Mouse (Mus musculus) hindbrain, embryonic 14.5 days (tissue): ENCODE measurements around the gene Ctnna2. TPM values are rescaled to one million over a fixed set of nuclear protein-coding genes. Genes with fewer than 3 reads are reported as not detected.
A peak's percentile ranks its signal among the peaks of the same experiment; 100 is the strongest.

Experiments
- ATAC-seq: fragments of 200-750 bp; cut with Nextera tagmentation; 2 replicates; pipeline ENCODE4 v1.8.0; 2017; ENCODE audit warnings: moderate number of reproducible peaks, mild to moderate bottlenecking, moderate TSS enrichment, moderate library complexity; ENCODE audit not compliant: low FRiP score
- DNase-seq: peaks from one replicate; pipeline ENCODE4 v3.0.0-alpha.2; 2015; ENCODE audit warnings: low spot score
- H3K27ac ChIP-seq: fragments of 300-500 bp; sonication (generic); 2 replicates; pipeline ENCODE4 v1.5.1; 2014; ENCODE audit warnings: mild to moderate bottlenecking, moderate library complexity
- H3K27me3 ChIP-seq: fragments of 300-500 bp; sonication (generic); 2 replicates; pipeline ENCODE4 v1.6.1; 2014; ENCODE audit warnings: mild to moderate bottlenecking, low read length, mixed read lengths; ENCODE audit not compliant: control insufficient read depth, insufficient read depth
- H3K36me3 ChIP-seq: fragments of 300-500 bp; sonication (generic); replicated peaks from 2 replicates; pipeline ENCODE4 v1.6.1; 2014; ENCODE audit not compliant: control insufficient read depth, insufficient read depth
- H3K4me1 ChIP-seq: fragments of 300-500 bp; sonication (generic); replicated peaks from 2 replicates; pipeline ENCODE4 v1.6.1; 2014; ENCODE audit warnings: antibody characterized with exemption, low read length, mixed read lengths; ENCODE audit not compliant: control insufficient read depth, insufficient read depth
- H3K4me2 ChIP-seq: fragments of 300-500 bp; sonication (generic); replicated peaks from 2 replicates; pipeline ENCODE4 v1.6.1; 2014; ENCODE audit warnings: mild to moderate bottlenecking, moderate library complexity
- H3K4me3 ChIP-seq: fragments of 300-500 bp; sonication (generic); replicated peaks from 2 replicates; pipeline ENCODE4 v1.5.1; 2014; ENCODE audit warnings: mild to moderate bottlenecking, low read length
- H3K9ac ChIP-seq: fragments of 300-500 bp; sonication (generic); 2 replicates; pipeline ENCODE4 v1.6.1; 2014
- H3K9me3 ChIP-seq: fragments of 300-500 bp; sonication (generic); 2 replicates; pipeline ENCODE4 v1.6.1; 2016; ENCODE audit warnings: low read length; ENCODE audit not compliant: control insufficient read depth
- WGBS: fragments of 180-500 bp; shearing (Covaris S2); extraction: QIAGEN DNeasy Blood & Tissue Kit; methylation state at CpG from one replicate; pipeline ENCODE4 v1.1.7; 2014; 5-methylcytosine and 5-hydroxymethylcytosine counted together
- polyA plus RNA-seq: library from polyadenylated mRNA; unstranded; fragments of >200 nt; fragmentation: Nextera tagmentation; extraction: Ambion mirVana; gene quantifications from 2 replicates; pipeline ENCODE4 v1.2.1, GENCODE M21; 2014

Gene Ctnna2
- polyA plus RNA-seq, 1 experiment from 2014 or later = 122 TPM

GRCm38 (mm10) chr6:77650127-77650526 is 329.4 kb downstream of the Ctnna2 start:
- H3K4me1 ChIP-seq = no peaks in the 10 kb centered on the region; the same call in 1 of the 2 replicates
- 12% methylated on average over 6 of the region's 6 CpGs for WGBS

GRCm38 (mm10) chr6:77644591-77644990 is 334.9 kb downstream of the Ctnna2 start:
- Histone ChIP-seq H3K27me3 (no peaks in the 10 kb centered on the region), H3K4me3 (no peak overlapping the region), H3K36me3 (peaks cover 7% of the 10 kb centered on the region), H3K4me2 (no peak overlapping the region), H3K9ac (no peak overlapping the region), H3K4me1 (no peaks in the 10 kb centered on the region), H3K27ac (no peak overlapping the region), H3K9me3 (no peaks in the 10 kb centered on the region)
- DNase-seq (no peak), ATAC-seq (no peak)
- 71% methylated on average over 4 of the region's 4 CpGs for WGBS

More at GRCm38 (mm10) chr6:77650127-77650526, 329.4 kb downstream of the Ctnna2 start:
- H3K9ac ChIP-seq = no peak overlapping the region
- DNase-seq = peak; percentile 82
- no peak overlapping the region for H3K27ac ChIP-seq
- no peaks in the 10 kb centered on the region for H3K9me3 ChIP-seq
- H3K4me3 ChIP-seq = no peak overlapping the region
- H3K27me3 ChIP-seq = no peaks in the 10 kb centered on the region
- no peaks in the 10 kb centered on the region for H3K36me3 ChIP-seq
- no peak overlapping the region for H3K4me2 ChIP-seq
- ATAC-seq = no peak

- no peak overlapping the region for H3K9ac ChIP-seq
- ATAC-seq = no peak
- H3K27ac ChIP-seq = no peak overlapping the region
- WGBS = 80% methylated on average over 2 of the region's 2 CpGs
- no peaks in the 10 kb centered on the region for H3K4me1 ChIP-seq
- no peaks in the 10 kb centered on the region for H3K9me3 ChIP-seq
- H3K4me3 ChIP-seq = no peak overlapping the region
- DNase-seq = no peak
- H3K4me2 ChIP-seq = no peak overlapping the region
- H3K36me3 ChIP-seq = peaks cover 9% of the 10 kb centered on the region
- H3K27me3 ChIP-seq = no peaks in the 10 kb centered on the region
Observed at GRCm38 (mm10) chr6:77638784-77639183, 340.7 kb downstream of the Ctnna2 start.

- Histone ChIP-seq H3K36me3 (0 out of 2 replicates have a peak, but pooled peaks cover 2% of the 10 kb centered on the region), H3K27me3 (no peaks in the 10 kb centered on the region), H3K27ac (no peak overlapping the region), H3K4me3 (no peak overlapping the region), H3K9ac (no peak overlapping the region), H3K4me1 (no peaks in the 10 kb centered on the region), H3K9me3 (no peaks in the 10 kb centered on the region), H3K4me2 (no peak overlapping the region)
- ATAC-seq (peak; percentile 57; the same call in 1 of the 2 replicates), DNase-seq (peak; percentile 81)
- WGBS = 30% methylated on average over 9 of the region's 9 CpGs
Observed at GRCm38 (mm10) chr6:77633997-77634396, 345.5 kb downstream of the Ctnna2 start.

GRCm38 (mm10) chr6:77628573-77629192 is 350.8 kb downstream of the Ctnna2 start:
- Histone ChIP-seq H3K27ac (no peak overlapping the region), H3K36me3 (no peaks in the 10 kb centered on the region), H3K4me2 (no peak overlapping the region), H3K9ac (no peak overlapping the region), H3K9me3 (no peaks in the 10 kb centered on the region), H3K4me1 (no peaks in the 10 kb centered on the region), H3K4me3 (no peak overlapping the region), H3K27me3 (no peaks in the 10 kb centered on the region)
- DNase-seq = peak; percentile 84
- ATAC-seq = peak; percentile 71; the same call in 1 of the 2 replicates
- 49% methylated on average over 7 of the region's 7 CpGs for WGBS

GRCm38 (mm10) chr6:77604642-77605392 is 374.7 kb downstream of the Ctnna2 start:
- Histone ChIP-seq H3K4me1 (no peaks in the 10 kb centered on the region), H3K4me3 (no peak overlapping the region), H3K27ac (no peak overlapping the region), H3K9me3 (no peaks in the 10 kb centered on the region), H3K36me3 (no peaks in the 10 kb centered on the region), H3K27me3 (no peaks in the 10 kb centered on the region), H3K4me2 (no peak overlapping the region), H3K9ac (no peak overlapping the region)
- ATAC-seq (no peak), DNase-seq (no peak)
- 94% methylated on average over 14 of the region's 14 CpGs for WGBS

GRCm38 (mm10) chr6:77603914-77604313 is 375.6 kb downstream of the Ctnna2 start:
- H3K36me3 ChIP-seq = no peaks in the 10 kb centered on the region
- H3K4me3 ChIP-seq = no peak overlapping the region
- DNase-seq (no peak), ATAC-seq (no peak)
- WGBS = 49% methylated on average over 1 of the region's 1 CpGs
- H3K27me3 ChIP-seq = no peaks in the 10 kb centered on the region
- H3K4me1 ChIP-seq = no peaks in the 10 kb centered on the region
- no peaks in the 10 kb centered on the region for H3K9me3 ChIP-seq
- H3K9ac ChIP-seq = no peak overlapping the region
- H3K27ac ChIP-seq = peak overlapping the region; percentile 32; the same call in 1 of the 2 replicates
- H3K4me2 ChIP-seq = no peak overlapping the region

- Histone ChIP-seq H3K4me3 (no peak overlapping the region), H3K27ac (no peak overlapping the region), H3K27me3 (no peaks in the 10 kb centered on the region), H3K9ac (no peak overlapping the region), H3K36me3 (no peaks in the 10 kb centered on the region), H3K4me2 (no peak overlapping the region), H3K9me3 (no peaks in the 10 kb centered on the region), H3K4me1 (no peaks in the 10 kb centered on the region)
- DNase-seq = peak; percentile 46
- 79% methylated on average over 2 of the region's 2 CpGs for WGBS
- ATAC-seq = no peak; the same call in 1 of the 2 replicates
Observed at GRCm38 (mm10) chr6:77599244-77599643, 380.3 kb downstream of the Ctnna2 start.

- no peaks in the 10 kb centered on the region for H3K9me3 ChIP-seq
- H3K4me1 ChIP-seq = no peaks in the 10 kb centered on the region
- H3K27me3 ChIP-seq = no peaks in the 10 kb centered on the region
- H3K4me2 ChIP-seq = no peak overlapping the region
- no peak overlapping the region for H3K9ac ChIP-seq
- H3K4me3 ChIP-seq = no peak overlapping the region
- no peak for ATAC-seq
- no peak overlapping the region for H3K27ac ChIP-seq
- no peak for DNase-seq
- 45% methylated on average over 4 of the region's 4 CpGs for WGBS
- no peaks in the 10 kb centered on the region for H3K36me3 ChIP-seq
Observed at GRCm38 (mm10) chr6:77582568-77582967, 396.9 kb downstream of the Ctnna2 start.
